Mouse (Mus musculus) B cell, adult 67 days (primary cell): Measurements from ENCODE around the gene Med29. TPM values are rescaled to one million over a fixed set of nuclear protein-coding genes. Genes with fewer than 3 reads are reported as not detected.

ENCODE experiments used
- total RNA-seq, 2 experiments: library from RNA; stranded (reverse); gene quantifications; 4 replicates each; pipeline ENCODE4 v1.2.4; 2023

Gene Med29
- total RNA-seq, result 10 to 100 TPM; 18.5 to 21.6 TPM

DNA sequence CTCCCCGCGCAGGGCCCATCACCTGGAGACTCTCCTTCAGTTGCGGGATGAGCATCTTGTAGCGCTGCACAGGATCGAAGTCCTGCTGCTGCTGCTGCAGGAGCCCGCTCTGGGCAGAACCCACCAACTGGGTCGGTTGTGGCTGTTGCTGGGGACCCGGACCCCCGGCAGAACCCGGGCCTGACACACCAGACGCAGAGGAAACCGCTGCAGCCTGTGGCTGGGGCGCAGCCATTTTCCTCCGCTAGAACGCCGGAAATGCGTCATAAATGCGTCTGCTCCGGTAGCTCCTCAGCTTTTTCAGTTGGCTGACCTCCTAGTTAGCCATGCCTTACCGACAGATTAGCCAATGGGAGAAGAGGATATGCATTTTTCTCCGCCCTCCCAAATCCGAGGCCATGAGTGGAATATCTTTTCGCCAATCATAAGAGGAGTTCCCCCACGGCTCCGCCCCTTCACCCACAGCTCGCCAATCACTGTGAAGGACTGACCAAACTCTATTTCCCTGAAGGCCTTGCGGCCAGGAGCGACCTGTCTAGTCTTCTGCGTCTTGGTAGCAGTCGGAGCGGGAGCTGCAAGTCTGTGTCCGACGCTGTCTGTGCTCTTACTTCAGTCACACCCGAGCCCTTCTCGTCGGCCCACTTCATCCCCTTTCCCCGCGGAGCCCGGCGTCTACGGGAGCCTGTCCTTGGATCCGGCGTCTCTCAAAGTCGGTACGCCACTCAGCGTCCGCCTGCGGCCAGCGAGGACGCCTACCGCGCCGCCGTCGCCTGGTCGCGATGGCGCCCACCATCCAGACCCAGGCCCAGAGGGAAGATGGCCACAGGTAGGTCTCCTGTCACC, at the start of gene Med29, which contains the start of gene Paf1:
Med29 (minus strand) TSS at position 280 of the 843 bp plus-strand sequence.
Paf1 (plus strand) TSS at position 523 of the 843 bp plus-strand sequence.

DNA sequence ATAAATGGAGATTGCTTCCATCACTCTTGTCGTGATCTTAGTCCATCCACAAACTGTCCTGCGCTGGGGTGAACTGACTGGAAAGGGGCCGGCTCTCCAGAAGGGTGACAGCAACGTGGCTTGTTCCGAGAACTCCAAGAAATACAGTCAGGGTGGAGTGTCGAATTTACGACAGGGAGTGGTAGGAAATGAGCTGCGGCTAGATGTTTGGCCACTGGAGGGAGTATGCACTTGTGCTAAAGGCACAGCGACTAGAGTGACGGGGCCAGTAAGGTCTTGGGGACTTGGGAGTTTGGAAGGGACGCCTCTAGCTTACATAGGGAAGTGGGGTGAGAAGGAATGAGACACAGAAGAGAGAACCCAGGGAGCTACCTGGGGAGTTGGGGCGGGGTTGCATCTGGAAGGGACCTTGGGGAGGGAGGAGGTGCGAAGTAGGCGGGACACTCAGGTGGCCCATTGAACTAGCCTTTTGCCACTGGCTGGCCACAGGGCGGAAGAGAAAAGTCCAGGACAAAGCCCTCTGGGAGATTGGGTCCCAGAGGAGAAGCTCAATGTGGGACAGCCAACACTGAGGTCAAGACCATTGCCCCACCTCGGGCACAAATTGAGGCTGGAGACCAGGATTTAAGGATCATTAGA, 44.5 kb upstream of the Med29 start, which contains the start of gene Gmfg:
Gmfg (plus strand) TSS at position 516 of the 639 bp plus-strand sequence.

DNA sequence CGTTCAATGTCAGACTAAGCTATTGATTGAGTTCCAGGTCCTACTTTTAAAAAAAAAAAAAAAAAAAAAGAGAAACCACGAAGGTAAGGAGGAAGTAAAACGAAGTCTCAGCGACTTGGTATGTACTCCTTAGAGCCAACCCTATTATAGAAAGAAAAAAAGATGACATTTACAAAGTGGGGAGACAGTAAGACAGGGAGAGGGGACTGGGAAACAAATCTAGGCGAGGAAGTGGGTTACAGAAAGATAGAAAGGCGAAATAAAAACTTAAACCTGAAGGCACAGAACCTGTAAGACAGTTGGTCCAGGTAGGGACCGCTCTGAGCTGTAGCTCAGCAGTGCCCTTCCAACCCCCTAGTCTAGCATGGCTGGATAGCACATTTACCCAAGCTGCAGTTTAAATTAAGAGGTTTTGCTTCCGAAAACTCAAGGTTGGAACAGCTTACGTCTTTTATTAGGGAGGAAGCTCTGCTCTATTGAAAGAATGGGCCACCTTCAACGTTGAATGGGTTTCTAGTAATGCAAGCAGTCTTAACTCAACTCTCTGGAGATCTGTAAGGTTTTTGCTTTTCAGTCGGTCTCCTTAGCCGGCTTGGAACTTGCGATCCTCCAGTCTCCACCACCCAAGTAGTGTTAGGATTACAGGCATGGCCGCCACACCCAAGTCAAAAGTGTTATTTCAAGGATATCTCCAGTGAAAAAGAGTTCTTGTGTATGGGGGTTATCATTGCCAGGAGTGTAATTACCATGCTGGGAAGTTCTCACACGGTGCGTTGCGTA, 12.1 kb downstream of the Med29 start, which contains the start of gene Zfp36:
Zfp36 (minus strand) TSS at position 17 of the 780 bp plus-strand sequence.

DNA sequence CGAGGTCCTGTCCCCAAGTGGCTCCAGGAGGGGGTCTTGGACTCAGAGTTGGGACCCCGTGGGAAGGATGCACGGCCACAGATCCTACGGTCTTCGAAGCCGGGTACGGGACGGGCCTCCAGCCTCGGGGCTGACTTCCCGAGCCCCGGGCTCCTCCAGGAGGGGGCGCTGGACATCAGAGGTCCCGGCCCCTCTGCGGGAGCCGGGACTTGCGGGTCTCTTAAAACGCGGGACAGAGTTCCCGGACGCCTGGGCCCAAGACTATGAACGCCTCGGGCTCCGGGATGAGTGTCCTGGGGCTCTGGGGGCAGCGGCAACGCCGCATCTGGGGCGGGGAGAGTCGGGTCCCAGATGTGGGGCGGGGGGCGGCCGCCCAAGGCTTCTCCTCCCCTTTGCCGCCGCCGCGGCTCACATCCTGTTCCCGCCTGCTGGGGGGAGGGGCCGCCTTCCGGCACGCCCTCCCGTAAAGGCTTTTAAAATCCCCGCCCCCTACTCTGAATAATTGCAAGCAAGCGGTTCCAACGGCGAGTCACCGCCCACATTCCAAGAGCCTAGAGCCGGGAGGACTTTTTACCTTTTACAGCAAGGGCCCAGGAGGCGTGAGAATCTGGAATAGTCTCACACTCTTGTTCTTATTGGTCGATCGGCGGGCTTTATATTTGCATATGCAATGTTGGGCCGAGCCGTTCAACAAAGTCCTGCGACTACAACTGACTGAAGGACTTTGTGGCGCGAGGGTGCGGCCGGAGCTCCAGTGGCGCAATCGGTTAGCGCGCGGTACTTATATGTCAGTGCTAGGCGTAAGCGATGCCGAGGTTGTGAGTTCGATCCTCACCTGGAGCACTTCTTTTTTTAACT, 20.0 kb downstream of the Med29 start, which contains the start of gene Plekhg2:
Plekhg2 (minus strand) TSS at position 349 of the 858 bp plus-strand sequence.

DNA sequence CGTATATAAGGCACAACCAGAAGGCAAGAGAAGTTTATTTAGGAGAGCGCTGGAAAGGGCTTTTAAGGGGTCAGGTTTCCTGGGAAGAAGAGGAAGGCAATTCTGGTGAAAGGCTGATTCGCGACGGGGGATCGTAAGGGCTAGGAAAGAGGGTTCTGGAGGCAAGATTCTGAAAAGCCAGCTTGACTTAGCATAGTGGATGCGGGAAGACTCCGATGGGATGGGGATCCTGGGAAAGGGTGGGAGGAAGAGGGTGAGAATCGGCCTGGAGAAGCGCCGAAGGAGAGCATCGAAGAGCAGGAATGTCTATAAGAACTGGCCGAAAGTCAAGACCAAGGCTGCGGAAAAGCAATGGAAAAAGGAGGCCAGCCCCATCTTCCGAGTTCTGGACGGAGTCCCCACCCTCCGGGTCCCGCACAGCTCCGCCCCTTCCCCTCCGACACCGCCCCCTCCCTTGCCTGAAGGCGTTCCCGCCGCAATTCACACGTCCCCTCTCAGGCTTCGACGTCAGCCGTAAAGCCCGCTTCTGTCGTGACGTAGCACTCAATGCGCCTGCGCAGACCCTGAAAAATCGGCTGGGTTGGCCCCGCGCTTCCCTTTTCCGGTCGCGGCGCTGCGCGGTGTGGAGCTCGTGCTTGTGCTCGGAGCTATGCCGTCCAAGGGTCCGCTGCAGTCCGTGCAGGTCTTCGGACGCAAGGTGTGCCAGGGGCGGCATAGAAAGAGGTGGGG, 42.2 kb downstream of the Med29 start, which contains the start of gene Rps16:
Rps16 (plus strand) TSS at position 498 of the 729 bp plus-strand sequence.

DNA sequence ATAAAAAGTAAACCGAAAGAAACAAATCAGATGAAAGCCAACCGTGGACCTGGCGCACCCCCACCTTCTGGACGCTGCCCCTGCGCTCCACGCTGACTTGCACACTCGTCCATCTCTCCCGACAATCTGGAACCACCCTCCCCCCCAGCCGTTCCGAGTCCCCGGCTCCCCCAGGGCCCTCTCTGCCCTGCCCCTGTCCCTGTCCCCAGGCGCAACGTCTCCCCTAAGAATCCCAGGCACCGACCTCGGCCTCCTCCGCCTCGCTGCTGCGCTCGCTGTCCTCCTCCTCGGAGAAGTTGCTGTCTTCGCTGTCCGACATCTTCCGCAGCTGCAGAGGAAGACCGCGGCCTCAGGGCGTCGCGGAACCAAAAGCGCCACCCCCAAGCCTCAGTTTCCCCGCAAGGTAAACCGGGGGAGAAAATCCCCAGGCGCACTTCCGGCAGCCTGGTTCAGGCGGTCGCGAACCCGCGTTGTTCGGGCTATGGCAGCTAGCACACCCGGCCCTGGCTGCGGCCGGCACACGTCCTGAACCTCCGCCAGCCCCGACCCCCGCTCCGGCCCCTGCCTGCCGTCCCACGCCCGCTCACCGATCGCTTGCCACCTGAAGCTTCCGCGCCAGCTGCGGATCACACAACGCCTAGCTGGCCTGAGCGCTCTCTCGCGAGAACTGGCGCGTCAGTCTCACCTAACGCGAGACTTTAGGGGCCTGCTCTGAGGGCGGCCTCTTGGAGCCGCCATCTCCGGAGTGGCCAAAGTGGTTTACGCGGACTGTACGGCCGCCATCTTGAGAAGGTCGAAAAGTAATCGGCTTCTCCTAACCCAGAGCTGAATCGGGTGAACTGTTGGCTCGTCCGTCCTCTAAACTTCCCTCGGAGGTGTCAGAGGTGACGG, 54.2 kb downstream of the Med29 start, which contains the start of gene Supt5:
Supt5 (minus strand) TSS at position 639 of the 891 bp plus-strand sequence.

Other genes starting within 250 kb of the Med29 start
- gene Fbl, start 223.0 kb downstream of the Med29 start, total RNA-seq, result 100 to 1,000 TPM; 202 to 203 TPM
- gene Dyrk1b, start 213.2 kb downstream of the Med29 start, total RNA-seq, result 10 to 100 TPM; 19.6 to 25.0 TPM
- 1 to 10 TPM; 2.0 to 2.1 TPM for gene Eid2, start 124.8 kb downstream of the Med29 start, total RNA-seq
- gene Eid2b, start 115.0 kb downstream of the Med29 start, total RNA-seq, result 1 to 10 TPM; 5.0 to 5.8 TPM
- not detected for gene Selenov, start 101.5 kb downstream of the Med29 start, total RNA-seq
- gene Dll3, start 90.5 kb downstream of the Med29 start, total RNA-seq, result not detected
- 10 to 100 TPM; 39.8 to 42.4 TPM for gene Timm50, start 80.6 kb downstream of the Med29 start, total RNA-seq
- 100 to 1,000 TPM; 154 to 178 TPM for gene Supt5, start 54.0 kb downstream of the Med29 start, total RNA-seq
- gene Rps16, start 42.1 kb downstream of the Med29 start, total RNA-seq, result 1,000 to 10,000 TPM; 3,040 to 3,128 TPM
- gene Plekhg2, start 20.1 kb downstream of the Med29 start, total RNA-seq, result 100 to 1,000 TPM; 148 to 160 TPM
- 100 to 1,000 TPM; 693 to 924 TPM for gene Zfp36, start 12.5 kb downstream of the Med29 start, total RNA-seq
- 100 to 1,000 TPM; 138 to 180 TPM for gene Paf1, start 243 bp upstream of the Med29 start, total RNA-seq
- gene Gmfg, start 44.7 kb upstream of the Med29 start, total RNA-seq, result 100 to 1,000 TPM; 259 to 266 TPM
- 1 to 10 TPM; 2.0 to 2.5 TPM for gene Lrfn1, start 59.3 kb upstream of the Med29 start, total RNA-seq
- not detected for gene Ifnl2, start 117.7 kb upstream of the Med29 start, total RNA-seq
- not detected for gene Ifnl3, start 130.1 kb upstream of the Med29 start, total RNA-seq
- not detected for gene Sycn, start 148.2 kb upstream of the Med29 start, total RNA-seq
- not detected for gene Nccrp1, start 154.5 kb upstream of the Med29 start, total RNA-seq
- gene Samd4b, start 205.4 kb upstream of the Med29 start, total RNA-seq, result 10 to 100 TPM; 47.2 to 57.8 TPM
- 10 to 100 TPM; 14.4 to 15.6 TPM for gene Pak4, start 205.5 kb upstream of the Med29 start, total RNA-seq
- gene Acp7, start 238.6 kb upstream of the Med29 start, total RNA-seq, result not detected